Mouse (Mus musculus): ENCODE data around the gene Mark3. TPM values are rescaled to one million over a fixed set of nuclear protein-coding genes. Genes with fewer than 3 reads are reported as not detected.
A peak's percentile ranks its signal among the peaks of the same experiment; 100 is the strongest.

Gene Mark3
- total RNA-seq, 2 experiments from 2014 or later, result 65.2 to 72.1 TPM

DNA sequence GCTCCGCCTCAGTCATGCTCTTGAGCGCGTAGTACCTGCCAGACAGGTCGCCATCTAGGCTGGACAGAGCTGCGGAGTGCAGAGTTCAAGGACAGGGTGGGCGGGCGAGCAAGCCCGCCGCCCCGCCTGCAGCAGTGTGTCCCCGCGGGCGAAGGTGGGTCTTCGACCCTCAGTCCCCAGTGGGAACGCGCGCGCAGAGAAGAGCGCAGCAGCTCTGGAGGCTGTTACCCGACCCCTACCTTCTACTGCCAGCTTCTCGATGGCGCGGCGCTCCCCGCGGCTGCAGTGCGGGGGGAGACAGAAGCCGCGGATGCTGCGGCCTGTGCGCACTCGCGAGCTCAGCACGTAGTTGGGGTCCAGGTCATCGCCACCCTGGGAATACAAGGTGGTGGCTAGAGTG, 96.7 kb downstream of the Mark3 start:
- no peak for DNase-seq

GRCm38 (mm10) chr12:111671431-111671902, 97.1 kb downstream of the Mark3 start:
- intact Hi-C loops (cut with DNase I), result no loop called here

More for the DNA sequence above, 96.7 kb downstream of the Mark3 start:
- intact Hi-C loops (cut with DNase I), result no loop called here

GRCm38 (mm10) chr12:111672176-111672575, 97.9 kb downstream of the Mark3 start, which contains the start of gene Ckb:
Ckb (minus strand) TSS chr12:111672338.
- peak; percentile 83 to 84 for DNase-seq
- intact Hi-C loops (cut with DNase I), result no loop called here

More at GRCm38 (mm10) chr12:111671431-111671902, 97.1 kb downstream of the Mark3 start:
- DNase-seq, result peak; percentile 67 to 73

GRCm38 (mm10) chr12:111672581-111672980, 98.3 kb downstream of the Mark3 start:
- intact Hi-C loops (cut with DNase I), result no loop called here
- DNase-seq, result no peak

DNA sequence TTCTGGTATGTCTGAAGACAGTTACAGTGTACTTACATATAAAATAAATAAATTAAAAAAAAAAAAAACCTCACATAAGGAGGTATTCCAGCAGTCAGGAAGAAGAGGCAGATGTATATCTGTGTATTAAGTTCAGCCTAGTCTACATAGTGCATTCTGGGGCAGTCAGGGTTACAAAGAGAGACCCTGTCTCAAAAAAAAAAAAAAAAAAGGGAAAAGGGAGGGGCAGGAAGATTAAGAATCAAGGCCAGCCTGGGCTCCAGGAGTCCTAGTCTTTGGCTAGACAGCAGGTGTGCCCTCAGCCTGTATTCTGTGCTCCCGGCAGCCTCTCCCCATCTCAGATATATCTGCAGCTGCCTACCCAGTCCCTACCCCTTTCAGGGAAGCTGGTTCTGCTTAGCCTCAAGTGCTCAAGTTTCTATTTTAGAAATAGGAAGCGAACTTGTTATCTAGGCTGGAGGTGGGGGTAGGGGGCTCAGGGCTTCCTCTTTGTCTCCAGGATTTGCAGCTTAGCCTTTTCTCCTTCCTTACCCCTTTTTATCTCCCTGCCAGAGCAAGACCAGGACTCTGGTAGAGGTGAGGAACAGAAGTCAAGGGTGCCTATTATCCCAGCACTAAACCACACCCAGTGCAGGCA, 100.6 kb downstream of the Mark3 start:
- DNase-seq, result no peak
- intact Hi-C loops (cut with DNase I), result no loop called here

- DNase-seq, result no peak
Measured at GRCm38 (mm10) chr12:111675797-111676580, 101.7 kb downstream of the Mark3 start.

GRCm38 (mm10) chr12:111677421-111677820, 103.1 kb downstream of the Mark3 start:
- peak in 1 of 2 experiments; percentile 60 for DNase-seq
- intact Hi-C loops (cut with DNase I), result no loop called here

More at GRCm38 (mm10) chr12:111675797-111676580, 101.7 kb downstream of the Mark3 start:
- intact Hi-C loops (cut with DNase I), result no loop called here

- intact Hi-C loops (cut with DNase I), result no loop called here
- peak; percentile 90 to 95 for DNase-seq
Measured at GRCm38 (mm10) chr12:111677882-111678669, 103.8 kb downstream of the Mark3 start, which contains the start of gene Trmt61a. Trmt61a (plus strand) TSS chr12:111678105.

DNA sequence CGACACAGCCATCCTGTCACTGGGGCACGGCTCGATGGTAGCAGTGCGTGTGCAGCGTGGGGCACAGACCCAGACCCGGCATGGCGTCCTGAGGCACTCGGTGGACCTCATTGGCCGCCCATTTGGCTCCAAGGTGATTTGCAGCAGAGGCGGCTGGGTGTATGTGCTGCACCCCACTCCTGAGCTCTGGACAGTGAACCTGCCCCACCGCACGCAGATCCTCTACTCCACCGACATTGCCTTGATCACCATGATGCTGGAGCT, 104.3 kb downstream of the Mark3 start:
- intact Hi-C loops (cut with DNase I), result no loop called here
- DNase-seq, result no peak

DNA sequence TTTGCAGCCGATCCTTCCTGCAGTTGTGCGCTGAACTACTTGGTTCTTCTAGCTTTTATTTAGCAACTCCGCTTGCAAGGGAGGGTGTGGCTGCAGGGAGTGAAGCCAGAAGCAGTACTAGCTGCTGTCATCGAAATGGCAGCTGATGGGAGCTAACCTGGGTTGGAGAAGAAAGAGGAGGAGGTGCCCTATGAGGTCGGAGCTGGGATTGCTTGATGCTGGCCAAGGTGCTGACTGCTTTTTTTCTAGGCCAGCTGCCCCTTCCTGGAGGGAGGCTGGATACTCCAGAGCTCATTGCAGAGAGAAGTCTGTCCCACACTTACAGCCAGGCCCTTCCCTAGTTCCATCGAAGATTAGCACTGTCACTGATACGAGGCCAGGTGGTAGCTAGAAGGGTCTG, 104.7 kb downstream of the Mark3 start:
- no peak for DNase-seq
- intact Hi-C loops (cut with DNase I), result no loop called here

DNA sequence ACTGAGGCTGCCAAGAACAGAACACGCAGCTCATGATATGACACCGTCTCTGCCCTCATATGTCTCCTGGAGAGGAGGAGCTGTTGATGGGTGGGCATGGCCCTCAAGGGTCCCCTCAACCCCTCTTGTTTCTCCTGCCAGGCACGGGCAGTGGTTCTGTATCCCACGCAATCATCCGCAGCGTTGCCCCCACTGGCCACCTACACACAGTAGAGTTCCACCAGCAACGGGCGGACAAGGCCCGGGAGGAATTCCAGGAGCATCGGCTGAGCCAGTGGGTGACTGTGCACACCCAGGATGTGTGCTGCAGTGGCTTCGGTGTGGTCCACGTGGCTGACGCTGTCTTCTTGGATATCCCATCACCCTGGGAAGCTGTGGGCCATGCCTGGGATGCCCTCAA, 106.3 kb downstream of the Mark3 start:
- no peak for DNase-seq
- intact Hi-C loops (cut with DNase I), result no loop called here

DNA sequence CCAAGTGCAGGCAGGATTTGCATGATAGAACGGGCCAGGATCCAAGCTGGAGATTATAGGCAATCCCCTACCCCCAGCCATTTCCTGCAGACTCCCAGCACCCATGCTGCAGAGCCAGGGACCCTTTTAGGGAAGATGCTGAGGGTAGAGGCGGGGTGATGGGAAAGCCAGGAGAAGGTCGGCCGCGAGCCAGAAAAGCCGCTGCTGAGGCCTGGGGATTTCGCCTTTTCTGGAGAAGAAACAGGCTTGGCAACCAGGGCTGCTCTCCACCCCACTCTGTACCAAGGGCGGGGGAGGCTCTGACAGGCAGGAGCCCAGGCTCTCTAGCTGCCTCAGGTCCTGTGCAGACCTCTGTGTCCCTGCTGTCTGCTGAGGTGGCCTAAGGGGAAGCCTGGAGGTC, 107.0 kb downstream of the Mark3 start:
- no peak for DNase-seq
- intact Hi-C loops (cut with DNase I), result no loop called here

DNA sequence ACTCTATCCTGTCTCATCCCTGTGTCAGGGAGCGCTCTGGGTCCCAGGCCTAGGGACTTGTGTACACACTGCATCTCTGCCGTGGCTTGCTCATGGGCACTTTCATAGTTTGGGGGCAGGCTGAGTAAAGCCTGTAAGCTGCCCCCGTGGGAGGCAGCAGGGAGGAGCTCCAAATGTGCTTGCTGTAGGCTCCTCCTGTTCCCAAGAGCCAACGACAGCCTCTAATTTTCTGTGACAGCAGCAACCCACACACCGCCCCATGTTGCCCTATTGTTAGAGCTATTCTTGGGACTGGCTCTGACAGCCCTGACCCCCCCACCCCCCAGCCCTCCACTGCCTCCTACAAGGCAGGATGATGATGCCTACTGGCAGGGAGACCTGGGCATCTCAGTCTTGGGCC, 107.7 kb downstream of the Mark3 start:
- DNase-seq, result no peak
- intact Hi-C loops (cut with DNase I), result no loop called here

GRCm38 (mm10) chr12:111682806-111683205, 108.5 kb downstream of the Mark3 start:
- intact Hi-C loops (cut with DNase I), result no loop called here
- no peak for DNase-seq

DNA sequence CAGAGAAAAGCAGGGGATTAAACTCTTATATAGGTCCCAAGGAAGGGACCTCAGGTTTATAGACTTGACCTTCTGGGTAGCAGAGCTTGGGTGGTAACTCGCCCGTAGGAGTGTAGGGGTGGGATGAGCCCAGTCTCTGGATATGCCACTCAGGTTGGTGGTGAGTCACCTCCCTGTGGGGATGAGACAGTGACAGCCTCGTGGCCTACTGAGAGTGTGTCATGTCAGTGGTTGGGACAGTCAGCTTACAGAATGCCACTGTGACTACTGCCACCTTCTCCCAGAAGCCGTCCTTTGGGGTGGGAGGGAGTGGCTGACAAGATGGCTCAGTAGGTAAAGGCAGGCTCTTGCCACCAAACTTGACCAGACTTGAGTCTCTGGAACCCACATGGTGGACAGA, 112.1 kb downstream of the Mark3 start:
- intact Hi-C loops (cut with DNase I), result no loop called here
- DNase-seq, result no peak

DNA sequence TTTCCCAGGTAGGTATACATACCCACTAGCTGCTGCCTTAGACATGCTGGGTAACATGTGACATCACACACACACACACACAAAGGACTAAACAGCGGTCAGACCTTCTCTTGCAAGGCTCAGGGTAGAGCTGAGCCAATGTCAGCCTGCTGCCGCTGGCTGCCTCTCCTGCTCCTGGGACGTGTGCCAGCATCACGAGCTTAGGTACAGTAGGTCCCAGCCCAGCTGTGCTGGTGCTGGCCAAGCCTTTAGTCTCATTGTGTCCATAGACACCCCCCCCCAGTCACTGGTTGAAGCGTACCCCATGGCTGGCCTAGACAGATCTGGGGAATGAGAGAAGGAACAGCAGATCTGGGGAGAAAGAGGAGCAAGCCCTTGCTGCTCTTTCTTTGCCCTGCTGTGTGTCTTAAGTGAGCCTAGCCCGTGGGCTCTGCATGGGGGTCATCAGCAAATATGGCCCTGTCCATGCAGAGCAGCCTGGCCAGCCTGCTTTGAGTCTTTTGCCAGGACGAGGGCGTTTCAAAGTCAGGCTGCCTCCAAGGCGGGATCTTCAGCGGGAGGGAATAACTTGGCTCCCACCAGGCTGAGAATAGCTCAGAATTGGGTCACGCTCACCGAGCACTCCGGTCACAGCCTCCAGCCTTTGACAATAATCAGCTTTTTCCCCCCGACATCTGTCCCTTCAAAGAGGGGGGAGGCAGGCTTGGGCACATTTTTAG, 113.2 kb downstream of the Mark3 start:
- peak; percentile 88 for DNase-seq
- intact Hi-C loops (cut with DNase I), result no loop called here

- intact Hi-C loops (cut with DNase I), result no loop called here
Measured at GRCm38 (mm10) chr12:111688069-111688428, 113.7 kb downstream of the Mark3 start.

DNA sequence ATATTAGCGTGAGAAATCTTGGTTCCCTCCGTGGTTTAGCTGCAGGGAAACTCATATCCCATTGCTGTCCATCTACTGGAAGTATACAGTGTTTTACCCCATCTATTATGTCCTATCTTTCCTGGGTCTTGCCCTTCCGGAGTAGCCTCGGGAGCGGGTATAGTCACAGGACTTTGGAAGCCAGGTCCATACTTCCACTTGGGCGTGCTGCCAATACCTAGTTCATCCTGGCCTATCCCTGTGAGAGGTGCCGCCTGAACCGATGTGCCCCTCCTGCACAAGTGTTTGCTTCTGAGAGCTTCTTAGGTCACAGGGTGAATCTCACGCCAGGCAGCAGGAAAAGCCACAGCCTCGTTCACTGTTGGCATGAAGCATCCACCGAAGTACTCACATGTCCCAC, 115.1 kb downstream of the Mark3 start:
- intact Hi-C loops (cut with DNase I), result no loop called here

More at GRCm38 (mm10) chr12:111688069-111688428, 113.7 kb downstream of the Mark3 start:
- no peak for DNase-seq

GRCm38 (mm10) chr12:111691346-111691872, 117.1 kb downstream of the Mark3 start:
- DNase-seq, result no peak
- intact Hi-C loops (cut with DNase I), result no loop called here

More for the DNA sequence above, 115.1 kb downstream of the Mark3 start:
- DNase-seq, result no peak

DNA sequence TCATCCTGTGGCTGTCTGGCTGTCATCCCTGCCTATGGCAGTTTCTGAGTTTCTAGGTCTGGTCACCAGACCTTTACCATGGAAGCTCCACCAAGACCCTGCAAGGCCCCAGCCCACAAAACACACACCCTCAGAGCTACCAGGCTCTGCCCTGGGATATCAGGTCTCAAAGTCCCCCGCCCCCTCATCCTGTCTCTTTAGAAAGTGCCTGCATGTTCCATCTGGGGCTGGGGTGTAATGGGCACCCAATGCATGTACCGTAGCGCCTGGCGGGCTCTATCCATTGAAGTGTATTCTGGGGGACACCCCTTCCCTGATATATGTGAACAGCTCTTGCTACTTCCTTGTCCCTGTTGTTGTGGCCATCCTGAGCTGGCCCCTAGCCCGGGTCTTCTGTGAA, 118.6 kb downstream of the Mark3 start:
- intact Hi-C loops (cut with DNase I), result no loop called here
- DNase-seq, result no peak

Data from heart, postnatal 14 days (tissue).